Mouse (Mus musculus): Measurements from ENCODE around the gene Ncbp3.

Ncbp3 gene

GRCm38 (mm10) chr11:73134222-73134621, 86.6 kb downstream of the Ncbp3 start:
- DNase-seq (ENCODE audit: extremely low spot score, low read depth, low spot score) = no peak

- DNase-seq (ENCODE audit: extremely low spot score, low read depth, low spot score) = no peak
Observed at GRCm38 (mm10) chr11:73136587-73136986, 89.0 kb downstream of the Ncbp3 start.

GRCm38 (mm10) chr11:73137116-73137515, 89.5 kb downstream of the Ncbp3 start:
- no peak for DNase-seq (ENCODE audit: extremely low spot score, low read depth, low spot score)

- DNase-seq (ENCODE audit: extremely low spot score, low read depth, low spot score) = peak; percentile 72
Observed at GRCm38 (mm10) chr11:73137591-73138501, 90.3 kb downstream of the Ncbp3 start, which contains the start of gene Haspin. Gene Haspin, minus strand, starts transcription at chr11:73138294.

Measured in hindlimb bud, embryonic 11.5 days (tissue).